Mouse (Mus musculus): ENCODE results near the gene Tesc. TPM values are rescaled to one million over a fixed set of nuclear protein-coding genes. Genes with fewer than 3 reads are reported as not detected.

Tesc gene
- total RNA-seq, 2 experiments from 2014 or later, result not detected

GRCm38 (mm10) chr5:118037798-118038484 lies 10.4 kb downstream of the Tesc start:
- ATAC-seq (replicated peaks; ENCODE audit: low FRiP score, poor library complexity, severe bottlenecking), result no peak

- no peak for ATAC-seq (replicated peaks; ENCODE audit: low FRiP score, poor library complexity, severe bottlenecking)
Observed at GRCm38 (mm10) chr5:118039241-118039668, 11.7 kb downstream of the Tesc start.

GRCm38 (mm10) chr5:118042599-118042998 lies 15.1 kb downstream of the Tesc start:
- no peak for ATAC-seq (replicated peaks; ENCODE audit: low FRiP score, poor library complexity, severe bottlenecking)

- ATAC-seq (replicated peaks; ENCODE audit: low FRiP score, poor library complexity, severe bottlenecking), result no peak
Observed at GRCm38 (mm10) chr5:118043761-118044160, 16.2 kb downstream of the Tesc start.

GRCm38 (mm10) chr5:118044907-118045306 lies 17.4 kb downstream of the Tesc start:
- no peak for ATAC-seq (replicated peaks; ENCODE audit: low FRiP score, poor library complexity, severe bottlenecking)

- no peak for ATAC-seq (replicated peaks; ENCODE audit: low FRiP score, poor library complexity, severe bottlenecking)
Observed at GRCm38 (mm10) chr5:118045385-118045784, 17.8 kb downstream of the Tesc start.

- no peak for ATAC-seq (replicated peaks; ENCODE audit: low FRiP score, poor library complexity, severe bottlenecking)
Observed at GRCm38 (mm10) chr5:118047091-118047757, 19.7 kb downstream of the Tesc start.

GRCm38 (mm10) chr5:118048412-118048811 lies 20.9 kb downstream of the Tesc start:
- ATAC-seq (replicated peaks; ENCODE audit: low FRiP score, poor library complexity, severe bottlenecking), result no peak

GRCm38 (mm10) chr5:118048928-118049327 lies 21.4 kb downstream of the Tesc start:
- ATAC-seq (replicated peaks; ENCODE audit: low FRiP score, poor library complexity, severe bottlenecking), result no peak

- ATAC-seq (replicated peaks; ENCODE audit: low FRiP score, poor library complexity, severe bottlenecking), result no peak
Observed at GRCm38 (mm10) chr5:118050743-118051142, 23.2 kb downstream of the Tesc start.

- no peak for ATAC-seq (replicated peaks; ENCODE audit: low FRiP score, poor library complexity, severe bottlenecking)
Observed at GRCm38 (mm10) chr5:118051981-118052662, 24.6 kb downstream of the Tesc start.

- no peak for ATAC-seq (replicated peaks; ENCODE audit: low FRiP score, poor library complexity, severe bottlenecking)
Observed at GRCm38 (mm10) chr5:118053205-118053604, 25.7 kb downstream of the Tesc start.

- no peak for ATAC-seq (replicated peaks; ENCODE audit: low FRiP score, poor library complexity, severe bottlenecking)
Observed at GRCm38 (mm10) chr5:118057508-118058111, 30.1 kb downstream of the Tesc start.

- no peak for ATAC-seq (replicated peaks; ENCODE audit: low FRiP score, poor library complexity, severe bottlenecking)
Observed at GRCm38 (mm10) chr5:118058858-118059257, 31.3 kb downstream of the Tesc start.

GRCm38 (mm10) chr5:118059646-118060045 lies 32.1 kb downstream of the Tesc start:
- ATAC-seq (replicated peaks; ENCODE audit: low FRiP score, poor library complexity, severe bottlenecking), result no peak

GRCm38 (mm10) chr5:118061391-118061790 lies 33.8 kb downstream of the Tesc start:
- no peak for ATAC-seq (replicated peaks; ENCODE audit: low FRiP score, poor library complexity, severe bottlenecking)

- ATAC-seq (replicated peaks; ENCODE audit: low FRiP score, poor library complexity, severe bottlenecking), result no peak
Observed at GRCm38 (mm10) chr5:118063181-118063621, 35.7 kb downstream of the Tesc start.

GRCm38 (mm10) chr5:118064284-118064901 lies 36.9 kb downstream of the Tesc start:
- no peak for ATAC-seq (replicated peaks; ENCODE audit: low FRiP score, poor library complexity, severe bottlenecking)

GRCm38 (mm10) chr5:118065516-118066255 lies 38.1 kb downstream of the Tesc start:
- ATAC-seq (replicated peaks; ENCODE audit: low FRiP score, poor library complexity, severe bottlenecking), result no peak
